9 mouse cellular contexts compared by ENCODE assay signal in the genomic region with DNA sequence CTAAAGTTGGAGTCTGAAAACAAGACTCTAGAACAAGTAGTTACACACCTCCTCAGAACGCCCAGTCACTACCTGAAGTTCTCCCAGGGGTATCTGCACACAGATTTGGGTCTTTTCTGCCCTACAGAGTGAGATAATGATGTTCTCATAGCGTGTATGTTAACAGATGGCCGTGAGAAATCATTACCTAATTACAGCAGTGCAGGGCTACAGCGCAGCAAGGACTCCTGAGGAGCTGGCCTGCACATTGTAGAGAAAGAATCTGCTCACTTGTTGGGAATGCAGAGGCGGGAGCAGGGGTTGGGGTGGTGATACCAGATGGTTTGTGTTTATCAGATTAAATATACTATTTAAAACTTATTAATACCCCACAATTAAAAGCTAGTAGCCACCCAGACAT. TPM values are rescaled to one million over a fixed set of nuclear protein-coding genes. Genes with fewer than 3 reads are reported as not detected.
DNase-seq lines count a peak whose midpoint lies in the region; ATAC-seq and TF ChIP-seq lines count a peak whose summit lies in the region.
"Had no signal": no experiment of that assay in that cellular context is flagged by ENCODE, and none has a peak within 500 bp of the region (broad histone marks: within the 10 kb centered on the region; RNA-seq: fewer than 3 reads in every experiment).

No protein-coding gene starts in this region.

- WGBS in midbrain, postnatal 0 days, result 67% methylated on average over 5 of the region's 5 CpGs
- 86% methylated on average over 5 of the region's 5 CpGs for WGBS in midbrain, embryonic 10.5 days
- 43% methylated on average over 5 of the region's 5 CpGs for WGBS in stomach, embryonic 16.5 days

- DNase-seq in gastrocnemius, adult 18-20 months (ENCODE audit: low spot score), result peak; percentile 37
- no peak for DNase-seq in gastrocnemius, postnatal 14 days
- peak; percentile 58 for DNase-seq in midbrain, postnatal 0 days (ENCODE audit: low spot score)
- DNase-seq in midbrain, embryonic 10.5 days (ENCODE audit: low spot score), result no peak
- DNase-seq in heart, postnatal 4 days, result peak; percentile 42
- DNase-seq in urinary bladder, postnatal 4 days (ENCODE audit: low spot score in 2 of 2), result no peak
- no peak for DNase-seq in kidney, adult 18-20 months

- H3K36me3 ChIP-seq in midbrain, postnatal 0 days (ENCODE audit: insufficient read depth, low read length), result no peaks in the 10 kb centered on the region
- no peaks in the 10 kb centered on the region for H3K36me3 ChIP-seq in midbrain, embryonic 10.5 days
- no peaks in the 10 kb centered on the region for H3K36me3 ChIP-seq in stomach, embryonic 16.5 days (ENCODE audit: control insufficient read depth, insufficient read depth, low read length)

- H3K27ac ChIP-seq in midbrain, postnatal 0 days (ENCODE audit: low read depth, low read length), result no peak overlapping the region
- no peak overlapping the region for H3K27ac ChIP-seq in midbrain, embryonic 10.5 days (replicated peaks)
- H3K27ac ChIP-seq in stomach, embryonic 16.5 days (ENCODE audit: low read length), result peak overlapping the region; percentile 81

- ATAC-seq in midbrain, postnatal 0 days (ENCODE audit: low FRiP score), result no peak
- 0 out of 2 replicates have a peak, but pooled peaks have one; percentile 43 for ATAC-seq in stomach, embryonic 16.5 days (ENCODE audit: insufficient read depth, low FRiP score)

- H3K4me2 ChIP-seq in midbrain, postnatal 0 days (ENCODE audit: low read depth, low read length, poor library complexity, severe bottlenecking), result no peak overlapping the region
- H3K4me2 ChIP-seq in stomach, embryonic 16.5 days (ENCODE audit: low read depth, low read length), result no peak overlapping the region

- no peaks in the 10 kb centered on the region for H3K27me3 ChIP-seq in midbrain, postnatal 0 days (ENCODE audit: insufficient read depth, low read length)
- H3K27me3 ChIP-seq in midbrain, embryonic 10.5 days (ENCODE audit: low read depth, poor library complexity, severe bottlenecking), result no peaks in the 10 kb centered on the region
- H3K27me3 ChIP-seq in stomach, embryonic 16.5 days (ENCODE audit: control insufficient read depth, insufficient read depth, low read length), result no peaks in the 10 kb centered on the region

- no peak for TF ChIP-seq CTCF in midbrain, postnatal 0 days (IDR thresholded peaks at IDR 0.05)

- H3K9me3 ChIP-seq in midbrain, postnatal 0 days (ENCODE audit: low read length), result no peaks in the 10 kb centered on the region
- H3K9me3 ChIP-seq in midbrain, embryonic 10.5 days (replicated peaks), result no peaks in the 10 kb centered on the region
- H3K9me3 ChIP-seq in stomach, embryonic 16.5 days (replicated peaks; ENCODE audit: control insufficient read depth, low read length), result no peaks in the 10 kb centered on the region

- no peak overlapping the region for H3K4me3 ChIP-seq in midbrain, postnatal 0 days (ENCODE audit: low read depth, low read length)
- H3K4me3 ChIP-seq in midbrain, embryonic 10.5 days, result no peak overlapping the region
- H3K4me3 ChIP-seq in stomach, embryonic 16.5 days (replicated peaks; ENCODE audit: low read length), result no peak overlapping the region

- H3K4me1 ChIP-seq in midbrain, postnatal 0 days (ENCODE audit: insufficient read depth, low read length), result no peaks in the 10 kb centered on the region
- no peaks in the 10 kb centered on the region for H3K4me1 ChIP-seq in midbrain, embryonic 10.5 days
- no peaks in the 10 kb centered on the region for H3K4me1 ChIP-seq in stomach, embryonic 16.5 days (ENCODE audit: control insufficient read depth, insufficient read depth, low read length)

- intact Hi-C loops in gastrocnemius, postnatal 14 days (cut with DNase I; ENCODE audit: low total_unique reads), result no loop called here

- no peak overlapping the region for H3K9ac ChIP-seq in midbrain, postnatal 0 days (replicated peaks; ENCODE audit: low read length, poor library complexity, severe bottlenecking)
- H3K9ac ChIP-seq in stomach, embryonic 16.5 days (ENCODE audit: low read length), result no peak overlapping the region

RNA-seq across cellular contexts. Expression of a gene that starts 12.6 kb away (rescaled TPM):
- 1 to 10 TPM; 1.4 to 1.6 TPM for total RNA-seq in gastrocnemius, adult 18-20 months (2021)
- 1 to 10 TPM; 1.7 to 2.1 TPM for total RNA-seq in gastrocnemius, postnatal 14 days (2021)
- 0.14 and 0.38 TPM in 2 replicates for total RNA-seq in midbrain, postnatal 0 days (2014; rRNA removed)
- 0.34 and 0.70 TPM in 2 replicates for polyA plus RNA-seq in midbrain, postnatal 0 days (2015; fragmentation: Nextera tagmentation; extraction: Ambion mirVana)
- polyA plus RNA-seq in midbrain, embryonic 10.5 days (2016; fragmentation: Nextera tagmentation; extraction: Ambion mirVana), result 1.2 and 1.6 TPM in 2 replicates
- total RNA-seq in heart, postnatal 4 days (2021), result 1 to 10 TPM; 1.4 TPM
- polyA plus RNA-seq in stomach, embryonic 16.5 days (2015; fragmentation: Nextera tagmentation; extraction: Ambion mirVana), result 0.74 and 1.2 TPM in 2 replicates

RNA-seq across cellular contexts. Expression of a gene that starts 24.1 kb away (rescaled TPM):
- total RNA-seq in gastrocnemius, adult 18-20 months (2021), result 1 to 10 TPM; 6.7 to 9.3 TPM
- total RNA-seq in gastrocnemius, postnatal 14 days (2021), result 10 to 100 TPM; 17.1 to 20.1 TPM
- total RNA-seq in midbrain, postnatal 0 days (2014; rRNA removed), result 2.4 and 2.7 TPM in 2 replicates
- 1.3 and 1.4 TPM in 2 replicates for polyA plus RNA-seq in midbrain, postnatal 0 days (2015; fragmentation: Nextera tagmentation; extraction: Ambion mirVana)
- polyA plus RNA-seq in midbrain, embryonic 10.5 days (2016; fragmentation: Nextera tagmentation; extraction: Ambion mirVana), result 0.53 and 0.97 TPM in 2 replicates
- total RNA-seq in heart, postnatal 4 days (2021), result 10 to 100 TPM; 13.2 to 13.8 TPM
- polyA plus RNA-seq in stomach, embryonic 16.5 days (2015; fragmentation: Nextera tagmentation; extraction: Ambion mirVana), result 1.4 and 1.5 TPM in 2 replicates
- total RNA-seq: neutrophil, adult 5-6 weeks had no signal

RNA-seq across cellular contexts. Expression of a gene that starts 59.5 kb away (rescaled TPM):
- total RNA-seq in gastrocnemius, adult 18-20 months (2021), result 1 to 10 TPM; 5.9 to 6.6 TPM
- total RNA-seq in gastrocnemius, postnatal 14 days (2021), result 1 to 10 TPM; 5.1 to 6.6 TPM
- 11.9 TPM in 2 replicates for total RNA-seq in midbrain, postnatal 0 days (2014; rRNA removed)
- polyA plus RNA-seq in midbrain, postnatal 0 days (2015; fragmentation: Nextera tagmentation; extraction: Ambion mirVana), result 10.4 and 10.9 TPM in 2 replicates
- 18.5 and 20.3 TPM in 2 replicates for polyA plus RNA-seq in midbrain, embryonic 10.5 days (2016; fragmentation: Nextera tagmentation; extraction: Ambion mirVana)
- total RNA-seq in heart, postnatal 4 days (2021), result 1 to 10 TPM; 9.5 to 9.9 TPM
- 20.0 and 20.8 TPM in 2 replicates for polyA plus RNA-seq in stomach, embryonic 16.5 days (2015; fragmentation: Nextera tagmentation; extraction: Ambion mirVana)

Comparison
In these comparisons a context has a peak if more than half of its experiments do, and no peak if none do; other contexts are left out.
1. DNase-seq: peak in gastrocnemius, adult 18-20 months (single experiment), midbrain, postnatal 0 days (single experiment) and heart, postnatal 4 days (single experiment); none in gastrocnemius, postnatal 14 days (single experiment), midbrain, embryonic 10.5 days (single experiment), urinary bladder, postnatal 4 days (0 of 2) and kidney, adult 18-20 months (single experiment).